Mouse (Mus musculus): ENCODE measurements around the gene Sp7.

DNA sequence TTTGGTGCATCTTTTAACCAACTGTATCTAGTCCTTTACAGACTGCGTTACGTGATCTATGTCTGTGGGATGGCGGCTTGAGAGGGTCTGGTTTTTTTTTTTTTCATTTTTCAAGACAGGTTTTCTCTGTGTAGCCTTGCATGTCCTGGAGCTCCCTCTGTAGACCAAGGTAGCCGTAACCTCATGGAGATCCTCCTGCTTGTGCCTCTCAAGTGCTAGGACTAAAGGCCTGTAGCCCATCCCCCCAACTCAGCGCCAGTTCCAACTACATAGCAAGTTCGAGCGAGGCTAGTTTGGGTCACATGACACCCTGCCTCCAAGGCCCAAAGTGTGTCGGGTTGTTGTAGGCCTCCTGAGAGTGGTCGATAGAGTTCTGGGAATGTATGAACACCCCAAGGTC, 58.3 kb downstream of the Sp7 start:
- TF ChIP-seq REST (IDR thresholded peaks at IDR 0.05; ENCODE audit: insufficient read depth, insufficient read length) (no peak), TCF12 (IDR thresholded peaks at IDR 0.05; ENCODE audit: insufficient read depth, poor library complexity, severe bottlenecking) (no peak), MAX (IDR thresholded peaks at IDR 0.05; ENCODE audit: low read depth) (no peak), POLR2A (IDR thresholded peaks at IDR 0.05; ENCODE audit: insufficient read length, low read depth) (no peak), POLR2AphosphoS2 (IDR thresholded peaks at IDR 0.05; ENCODE audit: insufficient read length, low read depth) (no peak)

Measured in myocyte (in vitro differentiated cells).